Mouse (Mus musculus) 416B (cell line): ENCODE measurements at regions not wholly inside any gene's neighbourhood (a gene's known extent, or its start where the extent isn't known, plus 50 kb on each side); places are given as distances from the start of the nearest gene placed in this dataset.

Source experiments
- DNase-seq: peaks from one replicate; pipeline ENCODE4 v3.0.0; 2011; ENCODE audit warnings: low read depth

DNA sequence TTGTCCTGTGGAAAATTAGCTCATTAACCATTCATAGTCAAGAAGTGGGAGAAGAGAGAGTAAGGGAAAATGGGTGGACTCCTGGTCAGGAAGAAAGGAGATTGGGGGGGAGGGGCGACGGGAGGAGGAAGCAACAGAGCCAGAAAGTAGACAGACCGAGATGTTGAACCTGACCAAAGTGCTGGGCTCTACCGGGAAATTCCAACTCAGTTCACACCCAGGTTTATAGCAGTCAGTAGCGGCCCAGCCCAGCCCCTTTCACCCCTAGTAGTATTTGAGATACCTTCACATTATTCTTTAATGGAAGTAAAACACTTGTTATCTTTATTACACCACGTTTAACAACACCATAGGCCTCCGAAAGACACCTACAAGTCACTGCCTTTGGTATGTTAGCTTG is 158.2 kb downstream of the Hibadh start:
- no peak for DNase-seq

DNA sequence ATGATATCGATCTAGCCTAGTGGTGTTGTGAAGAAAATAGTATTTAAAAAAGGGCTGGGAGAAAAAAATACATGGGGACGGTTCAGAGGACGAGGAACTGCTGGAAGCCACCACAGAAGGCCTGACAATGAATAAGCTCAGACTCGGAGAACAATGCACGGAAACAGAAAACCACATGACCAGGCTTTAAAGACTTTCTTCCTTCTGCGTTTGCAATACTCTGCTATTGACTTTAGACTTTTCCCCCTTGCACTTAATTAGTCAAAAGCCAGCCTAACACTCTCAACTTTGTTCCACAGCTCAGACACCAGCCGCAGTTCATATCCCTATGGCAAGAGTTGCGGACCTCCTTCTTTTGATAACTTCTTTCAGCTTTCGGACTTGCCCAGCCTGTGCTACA is 154.0 kb downstream of the Hibadh start:
- DNase-seq: no peak

GRCm38 (mm10) chr6:52486655-52487054 is 153.5 kb downstream of the Hibadh start:
- DNase-seq: no peak

DNA sequence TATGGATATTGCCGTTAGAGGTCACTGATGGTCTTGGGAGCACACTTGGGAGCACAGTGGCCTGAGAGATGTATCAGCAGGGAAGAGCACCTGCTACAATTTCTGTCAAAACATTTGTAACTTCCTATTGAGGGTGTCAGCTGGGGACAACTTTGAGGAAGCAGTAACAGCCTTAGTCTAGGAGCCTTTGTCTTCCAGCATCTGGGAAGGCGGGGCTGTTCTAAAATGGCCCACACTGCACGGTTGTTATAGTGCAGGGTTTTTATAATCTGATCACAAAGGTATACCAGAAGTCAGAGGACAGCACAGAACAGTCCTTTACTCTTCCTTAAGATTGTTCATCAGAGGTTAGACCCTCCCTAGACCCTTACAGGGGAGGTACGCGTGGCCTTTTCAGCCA is 152.3 kb downstream of the Hibadh start:
- DNase-seq: no peak

- DNase-seq: no peak
Observed at GRCm38 (mm10) chr6:52490264-52490775, 149.9 kb downstream of the Hibadh start.

DNA sequence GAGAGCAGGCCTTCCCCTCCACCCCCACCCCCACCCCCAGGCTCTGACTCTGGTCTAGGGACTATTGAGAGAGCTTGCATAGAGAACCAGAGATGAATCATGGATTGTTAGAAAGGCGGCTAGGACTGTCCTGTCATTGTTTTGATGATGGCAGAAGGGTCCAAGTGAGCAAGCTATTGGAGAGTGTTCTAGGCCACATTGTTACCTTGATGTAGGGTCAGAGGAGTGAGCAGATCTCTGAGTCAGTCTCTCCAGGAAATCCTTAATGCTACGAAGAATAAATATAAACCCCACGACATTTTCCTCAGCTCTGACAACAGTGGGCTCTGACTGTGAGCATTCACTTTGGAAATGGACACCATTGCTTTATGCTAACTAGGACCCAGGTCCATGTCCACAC is 144.9 kb downstream of the Hibadh start:
- DNase-seq: no peak

DNA sequence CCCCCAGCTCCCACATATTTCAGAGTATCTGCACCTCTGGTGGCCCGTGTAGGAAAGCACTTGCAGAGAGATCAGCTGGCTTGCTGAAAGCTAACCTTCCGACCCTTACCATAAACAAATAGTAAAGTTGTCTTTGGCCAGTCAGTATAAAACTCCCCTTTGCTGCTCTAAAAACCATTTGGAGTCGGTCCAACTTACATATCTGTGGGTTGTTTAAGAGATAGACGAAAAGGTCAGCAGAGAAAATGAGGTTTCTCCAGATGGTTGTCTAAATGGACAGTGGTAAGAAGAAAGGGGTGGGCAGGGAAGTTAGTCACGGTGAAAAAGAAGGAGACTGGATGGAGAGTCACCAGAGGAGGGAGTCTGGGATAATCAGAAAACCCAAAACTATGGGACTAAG is 144.3 kb downstream of the Hibadh start:
- no peak for DNase-seq
